Mouse (Mus musculus) adrenal gland, adult 2 months (tissue): ENCODE measurements at regions not wholly inside any gene's neighbourhood (a gene's known extent, or its start where the extent isn't known, plus 50 kb on each side); places are given as distances from the start of the nearest gene placed in this dataset.
"Not testable (repeated sequence)": the region's sequence is repeated elsewhere in the genome, so short reads cannot be mapped to it uniquely, and the experiment has no call there.

Source experiments
- DNase-seq: peaks from one replicate; pipeline ENCODE4 v3.0.0; 2021

- no peak for DNase-seq
Observed at GRCm38 (mm10) chrX:159072647-159073046, 137.5 kb upstream of the Rps6ka3 start.

- DNase-seq = no peak
Observed at GRCm38 (mm10) chrX:159073533-159073932, 136.6 kb upstream of the Rps6ka3 start.

- DNase-seq = no peak
Observed at GRCm38 (mm10) chrX:159080508-159080907, 129.6 kb upstream of the Rps6ka3 start.

- not testable (repeated sequence) for DNase-seq
Observed at GRCm38 (mm10) chrX:159110651-159111050, 99.5 kb upstream of the Rps6ka3 start.

GRCm38 (mm10) chrX:159116210-159116609 lies 93.9 kb upstream of the Rps6ka3 start:
- DNase-seq = no peak

GRCm38 (mm10) chrX:159140554-159140953 lies 69.6 kb upstream of the Rps6ka3 start:
- no peak for DNase-seq

- no peak for DNase-seq
Observed at GRCm38 (mm10) chrX:159143278-159143677, 66.8 kb upstream of the Rps6ka3 start.

- DNase-seq = no peak
Observed at GRCm38 (mm10) chrX:159144674-159145073, 65.4 kb upstream of the Rps6ka3 start.

GRCm38 (mm10) chrX:159145212-159145611 lies 64.9 kb upstream of the Rps6ka3 start:
- DNase-seq = peak; percentile 9

- DNase-seq = no peak
Observed at GRCm38 (mm10) chrX:159155786-159156185, 54.3 kb upstream of the Rps6ka3 start.

- no peak for DNase-seq
Observed at GRCm38 (mm10) chrX:159156976-159157375, 53.1 kb upstream of the Rps6ka3 start.

- DNase-seq = no peak
Observed at GRCm38 (mm10) chrX:159159727-159160126, 50.4 kb upstream of the Rps6ka3 start.
